Mouse (Mus musculus): ENCODE measurements around the gene Csl.

The Csl gene

DNA sequence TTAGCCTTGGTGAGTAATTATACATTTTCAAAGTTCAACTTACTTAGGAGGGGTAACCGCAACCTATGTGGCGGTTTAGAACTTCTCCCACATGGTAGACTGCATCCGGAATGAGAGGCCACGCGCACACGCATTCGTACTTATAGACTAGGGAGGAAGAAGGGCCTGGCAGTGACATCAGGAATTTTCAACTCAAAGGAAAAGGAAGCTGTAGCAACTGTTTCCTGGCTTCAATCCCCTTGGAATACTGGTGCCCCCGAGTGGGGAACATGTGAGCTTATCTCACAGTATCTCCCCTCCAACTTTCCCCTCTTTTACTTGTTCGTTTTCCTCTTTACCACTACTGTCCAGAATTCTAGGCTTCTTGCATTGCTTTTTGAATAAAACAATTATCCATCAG, at the start of gene Csl:
Gene Csl, minus strand, starts transcription at position 101 of the 400 bp plus-strand sequence.
- ChIA-PET CTCF (no interaction called here), POLR2A (interaction anchor here in 1 of 4 experiments (1.1 kb wide), 1 partner anchor 9 kb away, joined by 4 read pairs; no protein-coding TSS in a partner anchor)

DNA sequence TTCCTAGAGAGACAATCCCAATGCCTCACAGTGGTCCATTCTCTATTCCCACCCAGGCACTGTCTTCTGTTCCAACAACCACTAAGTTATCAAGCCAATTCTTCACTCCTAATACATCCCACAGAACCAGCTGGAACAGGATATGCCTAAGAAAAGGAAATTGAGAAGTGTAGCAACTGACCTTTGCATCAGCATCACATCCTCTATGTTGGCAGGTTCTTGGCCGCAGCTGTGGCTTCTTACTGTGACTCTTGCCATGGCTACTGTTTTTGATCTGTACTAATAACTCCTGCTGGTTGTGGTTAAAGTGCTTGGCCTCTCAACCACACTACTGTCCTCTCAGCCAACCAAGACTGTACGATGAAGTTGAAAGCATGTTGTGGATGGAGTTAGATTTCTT, 30.0 kb upstream of the Csl start:
- CTCF ChIA-PET: no interaction called here

GRCm38 (mm10) chr10:99774228-99775120, 15.0 kb upstream of the Csl start:
- ChIA-PET POLR2A (no interaction called here), CTCF (interaction anchor here in 1 of 4 experiments (0.6 kb wide), 1 partner anchor 78 kb away, joined by 7 read pairs; no protein-coding TSS in a partner anchor)

More for the DNA sequence above, 30.0 kb upstream of the Csl start:
- POLR2A ChIA-PET: no interaction called here

DNA sequence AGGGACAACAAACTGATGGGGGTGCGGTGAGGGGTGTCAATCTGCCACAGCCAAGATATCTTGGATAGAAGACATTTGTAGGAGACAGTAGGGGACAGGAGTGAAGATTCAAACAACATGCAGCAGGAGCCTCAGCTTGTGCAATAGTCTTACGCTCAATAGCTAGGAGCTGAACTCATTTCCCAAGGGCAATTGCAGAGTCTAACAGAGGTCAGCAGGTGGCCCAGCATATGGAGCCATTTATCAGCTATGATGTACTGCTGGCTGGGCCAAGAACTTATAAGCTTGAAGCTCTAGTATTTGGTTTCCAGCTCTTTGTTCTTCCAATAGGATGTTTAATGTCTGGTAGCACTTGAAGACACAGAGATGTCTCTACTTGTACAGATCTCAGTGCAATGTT, 9.3 kb downstream of the Csl start:
- ChIA-PET CTCF (no interaction called here), POLR2A (interaction anchor here in 1 of 4 experiments (1.7 kb wide), 1 partner anchor 9 kb away, joined by 4 read pairs; the partner anchor contains the start of gene Csl)

DNA sequence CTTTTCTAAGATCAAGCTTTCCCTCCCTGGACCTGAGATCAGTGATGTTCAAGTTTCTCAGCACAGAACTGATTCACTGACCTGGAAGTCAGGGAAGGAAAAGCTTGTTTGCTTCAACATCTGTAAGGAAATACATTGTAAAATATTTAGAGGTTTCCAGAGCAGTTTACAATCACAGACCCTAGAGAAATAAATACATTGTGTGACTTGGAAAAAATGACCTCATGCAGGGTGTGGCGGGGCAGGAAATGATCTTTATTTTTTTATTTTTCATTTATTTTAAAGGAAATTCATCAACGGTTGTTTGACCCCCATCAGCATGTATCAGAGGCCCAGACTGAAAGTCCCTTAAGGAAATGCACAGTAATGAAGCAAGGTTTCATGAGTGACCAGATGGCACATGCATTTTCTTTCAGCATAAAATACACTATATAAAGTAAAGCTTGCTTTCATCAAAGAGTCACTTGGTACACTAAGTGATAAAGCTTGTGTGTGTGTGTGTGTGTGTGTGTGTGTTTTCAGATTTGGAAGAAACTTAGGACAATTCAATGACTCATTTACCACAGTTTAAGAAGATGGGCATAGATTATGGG, 10.7 kb downstream of the Csl start:
- CTCF ChIA-PET: no interaction called here
- POLR2A ChIA-PET: no interaction called here

- CTCF ChIA-PET: no interaction called here
- POLR2A ChIA-PET: no interaction called here
Measured at GRCm38 (mm10) chr10:99748009-99748408, 11.4 kb downstream of the Csl start.

GRCm38 (mm10) chr10:99741609-99742280, 17.7 kb downstream of the Csl start:
- ChIA-PET CTCF (no interaction called here), POLR2A (no interaction called here)

DNA sequence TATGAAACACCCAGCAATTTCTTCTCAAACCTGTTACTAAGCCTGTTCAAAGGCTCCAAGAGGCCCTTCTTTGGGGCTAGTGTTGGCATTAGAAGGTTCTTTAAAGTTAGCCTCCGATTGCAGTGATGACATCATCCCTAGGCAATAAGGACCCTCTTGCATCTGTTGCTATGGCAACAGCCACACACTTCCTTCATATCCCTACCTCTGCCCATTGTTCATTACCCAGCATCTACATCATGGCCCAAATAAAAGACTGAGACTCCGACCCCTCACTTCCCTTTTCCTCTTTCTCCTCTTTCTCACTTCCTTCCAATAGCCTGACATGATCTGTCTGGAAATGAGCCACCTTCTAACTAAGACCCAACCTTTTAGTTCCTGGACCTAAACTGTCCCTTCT, 46.3 kb downstream of the Csl start:
- ChIA-PET CTCF (no interaction called here), POLR2A (no interaction called here)

GRCm38 (mm10) chr10:99711567-99711966, 47.9 kb downstream of the Csl start:
- ChIA-PET CTCF (no interaction called here), POLR2A (no interaction called here)

Measured in embryonic stem cell, embryonic (primary cell).